Mouse (Mus musculus): ENCODE data around the gene 4933411K16Rik.

The 4933411K16Rik gene

GRCm38 (mm10) chr19:42035456-42036248 is 16.4 kb upstream of the 4933411K16Rik start, which contains the start of gene Ankrd2:
Ankrd2 (plus strand) TSS chr19:42036000.
- DNase-seq (ENCODE audit: low read depth, low spot score), result peak; percentile 79

GRCm38 (mm10) chr19:42036357-42036756 is 15.7 kb upstream of the 4933411K16Rik start:
- DNase-seq (ENCODE audit: low read depth, low spot score), result no peak

GRCm38 (mm10) chr19:42037167-42037702 is 14.8 kb upstream of the 4933411K16Rik start:
- no peak for DNase-seq (ENCODE audit: low read depth, low spot score)

GRCm38 (mm10) chr19:42038310-42038709 is 13.7 kb upstream of the 4933411K16Rik start:
- no peak for DNase-seq (ENCODE audit: low read depth, low spot score)

- DNase-seq (ENCODE audit: low read depth, low spot score), result no peak
These were observed 8.1 kb upstream of the 4933411K16Rik start for GRCm38 (mm10) chr19:42043988-42044387.

- peak; percentile 65 for DNase-seq (ENCODE audit: low read depth, low spot score)
These were observed 6.6 kb upstream of the 4933411K16Rik start, which contains the start of gene Hoga1 for GRCm38 (mm10) chr19:42045269-42046102. Hoga1 (plus strand) TSS chr19:42045610.

- DNase-seq (ENCODE audit: low read depth, low spot score), result no peak
These were observed 1.8 kb upstream of the 4933411K16Rik start for GRCm38 (mm10) chr19:42050251-42050650.

- no peak for DNase-seq (ENCODE audit: low read depth, low spot score)
These were observed 697 bp upstream of the 4933411K16Rik start for GRCm38 (mm10) chr19:42051351-42051750.

- no peak for DNase-seq (ENCODE audit: low read depth, low spot score)
These were observed 2.2 kb downstream of the 4933411K16Rik start for GRCm38 (mm10) chr19:42054255-42054654.

GRCm38 (mm10) chr19:42055881-42056280 is 3.8 kb downstream of the 4933411K16Rik start:
- no peak for DNase-seq (ENCODE audit: low read depth, low spot score)

- no peak for DNase-seq (ENCODE audit: low read depth, low spot score)
These were observed 4.8 kb downstream of the 4933411K16Rik start for GRCm38 (mm10) chr19:42056719-42057409.

- DNase-seq (ENCODE audit: low read depth, low spot score), result no peak
These were observed 6.4 kb downstream of the 4933411K16Rik start for GRCm38 (mm10) chr19:42058426-42058825.

- DNase-seq (ENCODE audit: low read depth, low spot score), result no peak
These were observed 9.4 kb downstream of the 4933411K16Rik start for GRCm38 (mm10) chr19:42061443-42061842.

GRCm38 (mm10) chr19:42068441-42069240 is 16.6 kb downstream of the 4933411K16Rik start:
- DNase-seq (ENCODE audit: low read depth, low spot score), result no peak

GRCm38 (mm10) chr19:42069241-42069525 is 17.1 kb downstream of the 4933411K16Rik start:
- DNase-seq (ENCODE audit: low read depth, low spot score), result no peak

- no peak for DNase-seq (ENCODE audit: low read depth, low spot score)
These were observed 19.2 kb downstream of the 4933411K16Rik start for GRCm38 (mm10) chr19:42071221-42071620.

GRCm38 (mm10) chr19:42071886-42072608 is 20.0 kb downstream of the 4933411K16Rik start:
- no peak for DNase-seq (ENCODE audit: low read depth, low spot score)

GRCm38 (mm10) chr19:42072802-42073201 is 20.8 kb downstream of the 4933411K16Rik start:
- no peak for DNase-seq (ENCODE audit: low read depth, low spot score)

- no peak for DNase-seq (ENCODE audit: low read depth, low spot score)
These were observed 23.0 kb downstream of the 4933411K16Rik start for GRCm38 (mm10) chr19:42075051-42075450.

- no peak for DNase-seq (ENCODE audit: low read depth, low spot score)
These were observed 23.9 kb downstream of the 4933411K16Rik start for GRCm38 (mm10) chr19:42075992-42076391.

Data from CD4-positive helper T cell, adult 2 months (primary cell).